Mouse (Mus musculus): ENCODE results near the gene Rab3gap1. TPM values are rescaled to one million over a fixed set of nuclear protein-coding genes. Genes with fewer than 3 reads are reported as not detected.
A peak's percentile ranks its signal among the peaks of the same experiment; 100 is the strongest.

The Rab3gap1 gene
- total RNA-seq (2021), result 10 to 100 TPM; 75.8 to 83.6 TPM
- long read RNA-seq, experiment 1, full-length matches to known transcripts, result 33 of 53 reads
- long read RNA-seq, experiment 1, partial matches to known transcripts, result 10 of 53 reads
- long read RNA-seq, experiment 1, other reads (novel, unspliced or antisense), result 10 of 53 reads
- long read RNA-seq, experiment 2, full-length matches to known transcripts, result 31 of 50 reads
- long read RNA-seq, experiment 2, partial matches to known transcripts, result 8 of 50 reads
- long read RNA-seq, experiment 2, other reads (novel, unspliced or antisense), result 11 of 50 reads

DNA sequence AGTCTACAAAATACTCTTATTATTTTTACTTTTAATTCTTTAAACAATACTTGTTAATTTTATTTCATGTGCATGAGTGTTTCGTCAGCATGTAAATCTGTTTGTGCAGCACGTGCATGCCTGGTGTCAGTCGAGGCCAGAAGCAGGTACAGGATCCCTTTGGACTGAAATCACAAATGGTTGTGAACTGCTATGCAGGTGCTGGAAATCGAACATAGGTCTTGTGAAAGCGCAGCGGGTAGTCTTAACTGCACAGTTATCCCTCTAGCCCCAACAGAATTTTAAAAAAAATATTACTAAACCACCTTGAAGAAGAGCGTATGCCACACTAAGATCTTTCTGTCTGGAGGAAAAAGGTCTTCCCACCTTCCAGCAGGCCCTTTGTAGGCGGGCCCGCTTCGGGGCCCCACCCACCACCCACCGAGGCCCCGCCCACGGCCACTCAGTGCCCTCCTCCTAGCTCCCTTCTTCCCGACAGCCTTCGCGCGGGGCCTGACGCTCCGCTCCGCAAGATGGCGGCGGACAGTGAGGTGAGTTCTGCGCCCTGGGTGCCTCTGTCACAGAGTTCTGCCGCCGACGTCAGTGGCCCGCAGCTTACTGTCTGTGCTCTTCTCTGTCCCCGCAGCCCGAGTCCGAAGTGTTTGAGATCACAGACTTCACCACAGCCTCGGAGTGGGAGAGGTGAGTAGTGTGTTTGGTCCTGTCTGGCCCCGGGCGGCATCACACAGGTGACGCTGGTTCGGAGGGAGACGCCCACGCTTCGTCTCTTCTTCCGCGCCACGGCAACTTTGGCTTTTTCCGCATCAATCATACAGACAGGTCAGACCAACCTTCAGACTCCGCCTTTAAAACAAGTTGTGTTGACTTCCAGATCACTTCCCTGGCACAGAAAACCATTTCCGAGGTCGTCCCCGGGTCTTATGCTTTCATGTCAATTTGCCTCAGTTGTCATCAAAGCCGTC, at the start of gene Rab3gap1:
TSS of gene Rab3gap1 (plus strand) at position 474 of the 962 bp plus-strand sequence.
- H3K27ac ChIP-seq, result peak within 1 kb of the TSS; percentile 94
- H3K4me3 ChIP-seq, result peak within 1 kb of the TSS; percentile 73
- intact Hi-C loops (cut with DNase I), result loop anchor here (5.0 kb wide), 1 partner anchor 96 kb away; the partner anchor contains the start of gene Ccnt2
- TF ChIP-seq CTCF (IDR thresholded peaks at IDR 0.05), result no peak
- DNase-seq (ENCODE audit: extremely low spot score in 1 of 2, low spot score in 2 of 2), result peak; percentile 87 to 88

DNA sequence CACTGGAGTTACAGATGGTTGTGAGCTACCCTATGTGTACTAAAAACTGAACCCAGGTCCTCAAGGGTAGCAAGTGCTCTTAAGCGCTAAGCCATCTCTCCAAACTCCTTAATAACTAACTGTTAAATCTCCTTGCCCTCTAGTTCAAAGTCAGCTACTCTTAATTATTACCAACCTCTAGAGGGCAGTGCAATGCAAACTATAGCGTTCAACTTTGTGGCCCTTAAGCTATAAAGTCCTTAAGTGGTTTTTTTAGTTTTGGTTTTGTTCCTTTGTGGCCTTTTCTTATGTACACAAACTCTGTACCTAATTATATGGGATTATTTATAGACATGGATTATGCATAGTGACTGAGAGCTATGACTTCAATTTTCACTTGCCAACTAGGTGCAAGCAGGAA, 41.2 kb upstream of the Rab3gap1 start:
- intact Hi-C loops (cut with DNase I), result loop anchor here (5.0 kb wide), 4 partner anchors 90 to 420 kb away; no protein-coding TSS in a partner anchor
- H3K4me3 ChIP-seq, result no peak overlapping the region
- no peak for DNase-seq (ENCODE audit: extremely low spot score in 1 of 2, low spot score in 2 of 2)
- TF ChIP-seq CTCF (IDR thresholded peaks at IDR 0.05), result peak; percentile 75
- no peak overlapping the region for H3K27ac ChIP-seq

DNA sequence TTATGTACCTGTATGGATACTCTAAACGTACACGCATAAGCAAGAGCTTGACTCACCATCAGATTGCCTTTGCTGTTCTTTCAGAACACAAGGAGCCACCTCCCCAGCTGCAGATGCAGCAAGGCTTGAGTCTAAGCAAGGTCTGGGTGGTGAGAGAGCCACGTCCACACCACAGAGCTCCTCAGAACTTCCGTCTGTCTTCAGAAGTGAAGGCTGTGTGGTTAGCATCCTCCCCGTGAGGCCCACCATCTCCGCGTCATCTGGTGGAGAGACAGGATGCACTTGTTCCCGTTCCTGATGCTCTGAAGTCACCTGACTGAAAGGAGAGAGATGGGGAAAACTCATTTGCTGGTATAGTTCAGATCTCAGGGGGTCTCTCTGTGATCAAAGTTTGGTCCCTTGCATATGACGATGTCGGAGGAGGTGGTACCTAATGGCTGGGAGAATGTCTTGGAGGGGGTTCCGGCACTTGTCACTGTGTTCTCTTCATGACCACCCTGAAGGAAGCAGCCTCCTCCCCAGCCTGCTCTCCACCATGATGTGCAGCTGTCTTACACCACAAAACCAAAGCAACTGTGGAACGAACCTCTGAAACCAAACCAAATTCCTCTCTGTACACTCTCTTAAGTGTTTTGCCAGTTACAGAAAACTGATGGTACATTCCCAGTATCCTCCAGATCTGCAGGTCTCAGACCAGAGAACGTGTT, 38.2 kb upstream of the Rab3gap1 start:
- no peak overlapping the region for H3K27ac ChIP-seq
- DNase-seq (ENCODE audit: extremely low spot score in 1 of 2, low spot score in 2 of 2), result no peak
- intact Hi-C loops (cut with DNase I), result no loop called here
- no peak overlapping the region for H3K4me3 ChIP-seq
- TF ChIP-seq CTCF (IDR thresholded peaks at IDR 0.05), result no peak

DNA sequence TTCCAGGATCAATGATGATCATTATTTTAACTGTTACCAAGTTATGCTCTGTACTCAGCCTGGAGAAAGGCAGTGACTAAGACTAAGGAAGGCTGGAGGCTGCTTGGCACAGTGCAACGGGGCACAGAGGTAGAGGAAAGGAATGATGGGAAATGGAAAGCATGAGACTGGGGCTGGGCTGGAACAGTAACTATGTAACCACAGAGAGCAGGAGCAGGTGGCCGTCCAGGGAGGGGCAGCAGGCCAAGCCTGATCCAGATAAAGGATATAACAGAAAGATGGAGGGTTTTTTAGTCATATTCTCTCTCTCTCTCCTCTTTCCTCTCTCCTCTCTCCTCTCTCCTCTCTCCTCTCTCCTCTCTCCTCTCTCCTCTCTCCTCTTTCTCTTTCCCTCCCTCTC, 34.9 kb upstream of the Rab3gap1 start:
- intact Hi-C loops (cut with DNase I), result no loop called here
- no peak overlapping the region for H3K4me3 ChIP-seq
- no peak overlapping the region for H3K27ac ChIP-seq
- DNase-seq (ENCODE audit: extremely low spot score in 1 of 2, low spot score in 2 of 2), result no peak
- TF ChIP-seq CTCF (IDR thresholded peaks at IDR 0.05), result no peak

DNA sequence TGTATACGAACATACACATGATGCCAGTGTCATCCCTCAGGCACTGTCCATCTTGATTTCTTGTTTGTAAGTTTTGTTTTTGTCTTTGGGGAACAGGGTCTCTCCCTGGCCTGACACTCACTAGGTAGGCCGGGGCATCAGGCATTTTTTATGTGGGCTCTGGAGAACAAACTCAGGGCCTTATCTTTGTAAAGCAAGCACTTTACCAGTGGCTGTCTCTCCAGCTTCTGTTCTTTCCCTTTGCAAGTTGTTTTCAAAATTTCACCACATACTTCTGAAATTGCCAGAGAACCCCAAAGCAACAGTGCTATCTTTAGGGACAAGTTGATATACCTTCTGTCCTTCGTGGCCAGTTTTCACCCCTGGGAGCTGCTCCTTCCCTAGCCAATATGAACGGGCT, 34.4 kb upstream of the Rab3gap1 start:
- intact Hi-C loops (cut with DNase I), result no loop called here
- no peak overlapping the region for H3K4me3 ChIP-seq
- no peak for TF ChIP-seq CTCF (IDR thresholded peaks at IDR 0.05)
- H3K27ac ChIP-seq, result no peak overlapping the region
- DNase-seq (ENCODE audit: extremely low spot score in 1 of 2, low spot score in 2 of 2), result no peak

DNA sequence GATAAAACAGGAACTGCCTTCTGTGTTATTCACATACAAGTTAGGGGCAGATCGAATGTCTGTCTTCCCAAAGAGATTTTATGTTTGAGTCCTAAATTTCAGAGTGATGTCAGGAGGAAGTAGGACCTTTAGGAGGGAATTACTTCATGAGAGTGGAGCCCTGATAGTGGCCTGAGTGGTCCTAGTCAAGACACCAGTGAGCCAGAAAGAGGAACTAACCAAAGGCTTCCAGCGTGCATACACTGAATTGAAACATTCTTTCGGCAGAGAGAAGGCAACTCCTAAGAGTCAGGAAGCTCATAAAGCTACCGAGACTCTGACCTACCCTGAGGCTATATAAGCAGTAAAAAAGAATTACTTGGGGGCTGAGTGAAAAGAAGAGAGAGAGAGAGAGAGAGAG, 32.0 kb upstream of the Rab3gap1 start:
- Histone ChIP-seq H3K27ac (no peak overlapping the region), H3K4me3 (no peak overlapping the region)
- intact Hi-C loops (cut with DNase I), result no loop called here
- DNase-seq (ENCODE audit: extremely low spot score in 1 of 2, low spot score in 2 of 2), result no peak
- no peak for TF ChIP-seq CTCF (IDR thresholded peaks at IDR 0.05)

DNA sequence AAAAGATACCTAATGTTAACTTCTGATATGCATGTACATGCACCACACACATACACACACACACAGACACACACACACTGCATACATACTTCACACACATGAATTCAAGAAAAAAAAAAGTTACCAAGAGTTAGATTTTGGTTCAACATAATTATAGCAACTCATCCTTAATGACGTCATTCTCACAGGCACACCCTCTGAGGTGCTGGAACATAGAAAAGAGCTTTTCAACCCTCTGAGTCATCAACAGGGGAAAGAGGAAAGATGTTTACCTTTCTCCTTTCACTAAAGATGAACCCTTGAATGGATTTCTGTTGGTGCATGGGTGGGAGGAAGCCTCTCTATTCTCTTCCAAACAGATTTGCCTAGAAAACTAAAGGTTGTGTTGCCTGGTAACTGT, 30.0 kb upstream of the Rab3gap1 start:
- Histone ChIP-seq H3K27ac (no peak overlapping the region), H3K4me3 (no peak overlapping the region)
- no peak for DNase-seq (ENCODE audit: extremely low spot score in 1 of 2, low spot score in 2 of 2)
- no peak for TF ChIP-seq CTCF (IDR thresholded peaks at IDR 0.05)
- intact Hi-C loops (cut with DNase I), result no loop called here

DNA sequence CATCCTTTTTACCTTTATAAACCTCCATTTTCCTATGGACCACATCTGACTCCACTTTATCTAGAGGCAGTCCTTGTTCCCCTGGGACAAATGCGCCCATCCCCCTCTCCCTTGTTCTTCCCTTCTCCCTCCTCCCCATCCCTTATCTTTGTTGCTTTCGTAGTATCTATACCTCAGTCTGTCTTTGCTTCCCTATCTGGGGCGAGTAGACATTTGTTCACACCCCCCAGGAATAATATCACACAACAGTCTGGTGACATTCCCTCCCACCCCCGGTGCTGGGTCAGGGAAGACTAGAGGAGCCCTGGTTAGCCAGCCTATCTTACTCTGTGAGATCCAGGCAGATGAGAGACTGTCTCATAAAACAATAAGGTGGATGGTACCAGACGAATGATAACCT, 23.1 kb upstream of the Rab3gap1 start:
- intact Hi-C loops (cut with DNase I), result no loop called here
- H3K27ac ChIP-seq, result no peak overlapping the region

DNA sequence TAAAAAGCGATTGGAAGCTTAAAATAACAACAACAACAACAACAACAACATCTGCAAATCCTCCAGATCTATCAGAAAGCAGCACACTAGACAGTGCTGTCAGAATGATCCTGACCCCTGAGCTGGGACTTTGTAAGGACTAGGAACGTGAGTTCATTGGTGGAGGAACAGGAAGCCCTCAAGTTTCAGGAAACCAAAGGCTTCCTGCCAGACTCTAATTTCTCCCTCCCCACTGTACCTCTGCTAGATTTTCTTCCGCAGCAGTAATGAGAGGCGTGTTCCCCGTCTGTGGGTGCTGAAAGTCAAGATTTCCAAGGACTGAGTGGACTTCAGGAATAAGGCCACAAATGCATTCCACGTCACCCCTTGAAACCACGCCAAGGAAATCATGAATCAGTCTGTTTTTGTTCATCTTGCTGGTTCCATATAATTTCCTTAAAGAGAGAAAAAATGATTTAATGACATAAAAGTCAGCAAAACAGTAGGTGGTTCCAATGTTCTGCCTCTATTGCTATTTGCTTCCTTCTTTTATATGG, 18.4 kb upstream of the Rab3gap1 start:
- TF ChIP-seq CTCF (IDR thresholded peaks at IDR 0.05), result no peak
- intact Hi-C loops (cut with DNase I), result no loop called here
- Histone ChIP-seq H3K27ac (no peak overlapping the region), H3K4me3 (no peak overlapping the region)
- DNase-seq (ENCODE audit: extremely low spot score in 1 of 2, low spot score in 2 of 2), result no peak

More for the DNA sequence above, 23.1 kb upstream of the Rab3gap1 start:
- no peak for DNase-seq (ENCODE audit: extremely low spot score in 1 of 2, low spot score in 2 of 2)
- TF ChIP-seq CTCF (IDR thresholded peaks at IDR 0.05), result no peak
- H3K4me3 ChIP-seq, result no peak overlapping the region

DNA sequence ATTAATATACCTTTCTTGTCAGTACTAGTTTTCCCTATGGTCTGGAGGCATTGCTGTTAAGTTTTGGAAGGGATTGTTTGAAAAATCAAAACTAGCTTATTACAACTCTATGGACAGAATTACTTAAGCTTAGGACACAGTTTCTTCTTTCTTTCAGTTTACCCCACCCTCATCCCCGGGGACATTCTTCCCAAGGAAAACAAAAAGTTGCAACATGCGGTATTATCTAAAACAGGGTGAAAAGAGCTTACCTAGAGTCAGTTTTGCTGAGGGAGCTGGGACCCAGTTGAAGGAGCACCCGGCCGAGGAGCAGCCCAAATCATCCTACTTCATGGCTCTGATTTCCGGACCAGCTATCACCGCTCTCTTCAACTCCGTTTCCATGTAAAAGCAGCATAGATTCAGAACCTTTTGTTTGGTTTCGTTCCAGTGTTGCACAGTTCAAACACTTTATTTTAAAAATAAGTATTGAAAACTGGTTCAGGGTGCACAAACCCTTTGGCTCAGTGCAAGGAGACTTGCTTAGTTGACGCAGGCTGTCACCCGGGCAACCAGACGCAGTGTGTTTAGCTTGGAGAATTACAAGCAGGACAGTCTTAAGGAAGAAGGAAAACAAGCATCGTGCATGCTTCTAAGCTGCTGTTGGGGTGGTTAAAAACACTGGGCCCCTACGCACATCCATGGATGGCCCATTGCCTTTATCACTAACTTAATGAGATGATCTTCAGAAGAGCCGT, 13.9 kb upstream of the Rab3gap1 start, which contains the start of gene Map3k19:
TSS of gene Map3k19 (minus strand) at position 546 of the 737 bp plus-strand sequence.
- no peak for TF ChIP-seq CTCF (IDR thresholded peaks at IDR 0.05)
- intact Hi-C loops (cut with DNase I), result no loop called here
- Histone ChIP-seq H3K4me3 (peak within 1 kb of the TSS; percentile 30), H3K27ac (peak within 1 kb of the TSS; percentile 60; the same call in 1 of the 2 replicates)
- DNase-seq (ENCODE audit: extremely low spot score in 1 of 2, low spot score in 2 of 2), result peak; percentile 32 to 50

Measured in left cerebral cortex, adult 2 months (tissue).